Mouse (Mus musculus): ENCODE results near the gene Myl7.
"Not testable (repeated sequence)": the region's sequence is repeated elsewhere in the genome, so short reads cannot be mapped to it uniquely, and the experiment has no call there.

- TF ChIP-seq POLR2A (IDR thresholded peaks at IDR 0.05; ENCODE audit: extremely low read depth, insufficient read depth, low read length); CTCF (IDR thresholded peaks at IDR 0.05; ENCODE audit: low read depth, low read length): not testable (repeated sequence)
Observed at GRCm38 (mm10) chr11:5931947-5932346, 33.4 kb upstream of the Myl7 start.
